Mouse (Mus musculus): ENCODE results near the gene 1700014D04Rik. TPM values are rescaled to one million over a fixed set of nuclear protein-coding genes. Genes with fewer than 3 reads are reported as not detected.

1700014D04Rik gene
- total RNA-seq, 1 experiment from 2014 or later, result 0.18 TPM

- no peak for ATAC-seq (replicated peaks; ENCODE audit: low read depth, poor library complexity, severe bottlenecking)
Measured at GRCm38 (mm10) chr13:59691478-59691877, 55.1 kb downstream of the 1700014D04Rik start.

Other genes with a start within 250 kb of the 1700014D04Rik start
- gene Agtpbp1, start 161.5 kb downstream of the 1700014D04Rik start, total RNA-seq (2017), result 56.3 and 72.4 TPM in 2 replicates
- gene Naa35, start 161.5 kb downstream of the 1700014D04Rik start, total RNA-seq (2017), result 37.3 and 68.3 TPM in 2 replicates
- gene Golm1, start 70.9 kb downstream of the 1700014D04Rik start, total RNA-seq (2017), result 55.6 and 58.6 TPM in 2 replicates
- not detected in 2 replicates for gene 4921517D22Rik, start 52.6 kb downstream of the 1700014D04Rik start, total RNA-seq (2017)
- gene Spata31d1a, start 36.4 kb downstream of the 1700014D04Rik start, total RNA-seq (2017), result not detected in 2 replicates
- gene Spata31d1b, start 34.5 kb downstream of the 1700014D04Rik start, total RNA-seq (2017), result not detected in 2 replicates
- not detected in 2 replicates for gene Spata31d1d, start 15.0 kb downstream of the 1700014D04Rik start, total RNA-seq (2017)
- gene Isca1, start 23.1 kb upstream of the 1700014D04Rik start, total RNA-seq (2017), result 49.7 and 50.9 TPM in 2 replicates
- gene Gm49354, start 35.5 kb upstream of the 1700014D04Rik start, total RNA-seq (2017), result 9.9 and 11.7 TPM in 2 replicates
- 216 and 219 TPM in 2 replicates for gene Tut7, start 76.4 kb upstream of the 1700014D04Rik start, total RNA-seq (2017)

Data from common myeloid progenitor, adult 5-6 weeks (primary cell).